Mouse (Mus musculus) G1E (cell line): ENCODE results near the gene Olfr90.

Experiments used
- CTCF ChIP-seq: IDR thresholded peaks from 2 replicates; pipeline ENCODE4 v1.5.1; 2012; ENCODE audit warnings: low read depth, low read length, inconsistent platforms, mixed read lengths
- GATA1 ChIP-seq: IDR thresholded peaks from 2 replicates; pipeline ENCODE4 v1.6.1; 2012; ENCODE audit warnings: borderline replicate concordance, low read length, inconsistent platforms, mixed read lengths
- GATA2 ChIP-seq: IDR thresholded peaks from 2 replicates; pipeline ENCODE4 v1.6.1; 2012; ENCODE audit warnings: low read depth, low read length, inconsistent platforms, borderline replicate concordance
- POLR2AphosphoS5 ChIP-seq: IDR thresholded peaks from 2 replicates; pipeline ENCODE4 v1.6.1; 2012; ENCODE audit warnings: low read depth, low read length, inconsistent platforms; ENCODE audit not compliant: insufficient replicate concordance
- TAL1 ChIP-seq: conservative IDR thresholded peaks from 2 replicates; pipeline ENCODE4 v1.6.1; 2012; ENCODE audit warnings: low read depth, low read length, inconsistent platforms, mixed read lengths

DNA sequence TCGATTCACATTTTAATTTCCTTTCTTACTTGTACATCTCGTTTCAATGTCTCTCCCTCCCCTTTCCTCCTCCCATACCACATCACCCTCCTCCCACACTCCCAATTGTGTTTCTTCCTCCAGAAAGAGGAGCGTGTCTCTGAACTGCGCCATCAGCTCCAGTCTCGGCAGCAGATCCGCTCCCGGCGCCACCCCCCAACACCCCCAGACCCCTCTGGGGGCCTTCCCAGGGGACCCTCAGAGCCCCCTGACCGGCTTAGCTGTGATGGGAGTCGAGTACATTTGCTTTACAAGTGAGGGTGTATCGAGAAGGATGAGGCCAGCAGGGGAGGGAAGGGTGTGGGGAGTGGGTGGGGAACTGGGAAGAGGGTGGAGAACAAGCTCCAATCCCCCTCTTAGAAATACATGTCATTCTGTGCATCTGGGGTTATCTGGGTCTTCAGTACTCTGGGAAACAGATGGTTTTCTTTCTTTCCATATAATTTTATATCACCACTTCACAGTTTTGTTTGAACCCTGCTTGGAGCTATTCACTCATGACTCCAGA lies 15.5 kb downstream of the Olfr90 start:
- TF ChIP-seq CTCF, result no peak
- TF ChIP-seq TAL1, result no peak
- no peak for TF ChIP-seq GATA1
- no peak for TF ChIP-seq POLR2AphosphoS5
- no peak for TF ChIP-seq GATA2
